Mouse (Mus musculus) thymus, adult 2 months (tissue): ENCODE data around the gene Dcun1d4. TPM values are rescaled to one million over a fixed set of nuclear protein-coding genes. Genes with fewer than 3 reads are reported as not detected.

ENCODE experiments used
- DNase-seq: peaks from one replicate; pipeline ENCODE4 v3.0.0; 2021
- H3K27ac ChIP-seq: fragments of 200-500 bp; 2 replicates; pipeline ENCODE4 v1.5.1; 2012; ENCODE audit warnings: low read length, control low read depth; ENCODE audit not compliant: control insufficient read depth, insufficient read depth
- H3K27me3 ChIP-seq: fragments of 200-500 bp; 2 replicates; pipeline ENCODE4 v1.6.1; 2012; ENCODE audit warnings: mild to moderate bottlenecking, low read length, moderate library complexity, mixed read lengths; ENCODE audit not compliant: control insufficient read depth, insufficient read depth
- H3K36me3 ChIP-seq: fragments of 200-500 bp; 2 replicates; pipeline ENCODE4 v1.6.1; 2012; ENCODE audit warnings: mild to moderate bottlenecking, low read length, moderate library complexity; ENCODE audit not compliant: control insufficient read depth, insufficient read depth
- H3K4me1 ChIP-seq: fragments of 200-500 bp; replicated peaks from 2 replicates; pipeline ENCODE4 v1.6.1; 2012; ENCODE audit warnings: low read length; ENCODE audit not compliant: control insufficient read depth, insufficient read depth
- H3K4me3 ChIP-seq: fragments of 200-500 bp; 2 replicates; pipeline ENCODE4 v1.5.1; 2012; ENCODE audit warnings: mild to moderate bottlenecking, low read length, control low read depth, moderate library complexity; ENCODE audit not compliant: control insufficient read depth, insufficient read depth
- CTCF ChIP-seq: fragments of 200-500 bp; IDR thresholded peaks from 2 replicates; pipeline ENCODE4 v1.5.1; 2012; ENCODE audit warnings: mild to moderate bottlenecking, control low read depth, low read length, moderate library complexity, borderline replicate concordance; ENCODE audit not compliant: control insufficient read depth, poor library complexity, insufficient read depth; ENCODE audit errors: extremely low read depth
- POLR2A ChIP-seq: fragments of 200-500 bp; IDR thresholded peaks from 2 replicates; pipeline ENCODE4 v1.6.1; 2012; ENCODE audit warnings: mild to moderate bottlenecking, low read length, control low read depth, moderate library complexity; ENCODE audit not compliant: control insufficient read depth, poor library complexity, insufficient read depth; ENCODE audit errors: extremely low read depth
- WGBS: fragments of 180-500 bp; shearing (Covaris S2); methylation state at CpG from one replicate; pipeline ENCODE4 v1.1.7; 2018; 5-methylcytosine and 5-hydroxymethylcytosine counted together
- polyA plus RNA-seq: library from polyadenylated mRNA; depleted of rRNA; stranded (reverse); fragments of >200 nt; gene quantifications from 2 replicates; pipeline ENCODE4 v1.2.3, GENCODE M21; 2012; rRNA removed

Gene Dcun1d4
- polyA plus RNA-seq, 1 experiment: 3.9 TPM

DNA sequence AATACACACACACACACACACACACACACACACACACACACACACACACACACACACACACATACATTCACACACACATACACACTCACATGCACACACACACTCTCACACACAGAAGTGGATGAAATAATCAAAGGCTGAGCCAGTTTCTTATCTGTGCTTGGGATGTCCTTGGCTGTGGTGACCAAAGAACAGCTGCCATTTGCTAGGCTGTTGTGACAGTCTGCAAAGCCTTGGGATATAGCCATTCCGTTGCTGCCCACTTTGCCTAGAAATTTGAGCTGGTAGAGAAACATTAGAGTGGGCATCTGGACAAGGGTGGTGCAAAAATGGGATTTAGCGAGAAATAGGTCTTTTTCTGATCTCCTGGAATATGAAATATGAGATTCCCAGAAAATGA, 119.2 kb downstream of the Dcun1d4 start:
- DNase-seq: no peak
- 93% methylated on average over 2 of the region's 2 CpGs for WGBS
- no peaks in the 10 kb centered on the region for H3K36me3 ChIP-seq
- TF ChIP-seq CTCF: no peak
- TF ChIP-seq POLR2A: no peak
- H3K27me3 ChIP-seq: no peaks in the 10 kb centered on the region
- H3K4me1 ChIP-seq: no peaks in the 10 kb centered on the region
- H3K27ac ChIP-seq: no peak overlapping the region
- H3K4me3 ChIP-seq: no peak overlapping the region

DNA sequence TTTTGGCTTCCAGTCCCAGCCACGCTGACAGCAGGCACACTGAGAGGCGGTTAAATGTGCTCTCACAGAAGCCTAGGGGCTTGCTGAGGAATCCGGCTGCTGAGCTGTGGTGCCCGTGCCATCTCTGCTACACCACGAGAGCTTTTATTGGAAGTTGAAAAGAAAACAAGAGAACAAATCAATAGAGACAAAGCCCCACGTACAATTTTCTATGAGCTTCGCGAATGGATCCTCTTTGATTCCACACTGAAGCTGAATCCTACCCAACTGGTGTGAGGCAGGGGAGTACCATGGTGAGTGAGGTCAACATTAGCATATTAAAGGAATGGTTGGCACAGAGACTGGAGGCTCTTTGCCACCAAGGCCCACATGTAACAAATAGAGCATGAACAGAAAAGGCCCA, 120.6 kb downstream of the Dcun1d4 start:
- H3K4me3 ChIP-seq: no peak overlapping the region
- no peak for TF ChIP-seq CTCF
- TF ChIP-seq POLR2A: no peak
- no peaks in the 10 kb centered on the region for H3K36me3 ChIP-seq
- WGBS: 94% methylated on average over 8 of the region's 8 CpGs
- no peak overlapping the region for H3K27ac ChIP-seq
- H3K4me1 ChIP-seq: no peaks in the 10 kb centered on the region
- no peaks in the 10 kb centered on the region for H3K27me3 ChIP-seq
- DNase-seq: no peak

DNA sequence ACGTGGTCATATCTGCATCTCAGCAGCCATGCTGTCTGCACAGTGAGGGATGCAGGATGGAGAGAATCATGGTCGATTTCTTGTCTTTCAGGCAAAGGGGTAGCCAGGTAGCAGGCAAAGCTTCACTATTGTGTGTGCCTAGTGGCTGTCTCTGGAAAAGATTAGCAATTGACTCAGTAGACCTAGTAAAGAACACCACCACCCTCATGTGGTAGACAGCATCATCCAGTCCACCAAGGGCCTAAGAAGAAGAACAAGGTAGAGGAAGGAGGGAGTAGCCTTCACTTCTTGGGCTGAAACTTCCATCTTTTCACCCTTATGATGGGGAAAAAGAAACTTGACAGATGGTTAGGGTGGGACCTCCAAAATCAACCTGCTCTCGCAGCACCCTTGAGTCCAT, 122.1 kb downstream of the Dcun1d4 start:
- Histone ChIP-seq H3K36me3 (no peaks in the 10 kb centered on the region), H3K4me3 (no peak overlapping the region), H3K27me3 (no peaks in the 10 kb centered on the region), H3K27ac (no peak overlapping the region), H3K4me1 (no peaks in the 10 kb centered on the region)
- TF ChIP-seq CTCF: no peak
- TF ChIP-seq POLR2A: no peak
- WGBS: 80% methylated on average over 3 of the region's 3 CpGs
- DNase-seq: no peak

DNA sequence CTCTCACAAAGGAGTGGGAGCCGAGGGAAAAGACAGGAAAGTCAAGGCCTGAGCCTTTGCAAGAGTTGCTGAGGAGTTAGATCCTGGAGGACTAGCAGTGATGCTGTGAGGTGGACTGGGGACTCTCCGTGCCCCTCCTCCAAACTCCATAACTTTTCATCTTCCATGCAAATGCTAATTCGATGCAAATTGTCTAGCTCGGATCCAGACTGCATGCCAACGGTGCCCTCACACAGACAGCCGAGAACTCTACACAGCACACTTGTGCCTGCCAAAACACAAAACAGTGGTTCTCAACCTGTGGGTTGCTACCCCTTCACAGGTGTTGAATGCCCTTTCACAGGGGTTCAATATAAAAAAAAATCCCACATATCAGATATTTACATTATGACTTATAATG, 123.7 kb downstream of the Dcun1d4 start:
- 97% methylated on average over 6 of the region's 6 CpGs for WGBS

DNA sequence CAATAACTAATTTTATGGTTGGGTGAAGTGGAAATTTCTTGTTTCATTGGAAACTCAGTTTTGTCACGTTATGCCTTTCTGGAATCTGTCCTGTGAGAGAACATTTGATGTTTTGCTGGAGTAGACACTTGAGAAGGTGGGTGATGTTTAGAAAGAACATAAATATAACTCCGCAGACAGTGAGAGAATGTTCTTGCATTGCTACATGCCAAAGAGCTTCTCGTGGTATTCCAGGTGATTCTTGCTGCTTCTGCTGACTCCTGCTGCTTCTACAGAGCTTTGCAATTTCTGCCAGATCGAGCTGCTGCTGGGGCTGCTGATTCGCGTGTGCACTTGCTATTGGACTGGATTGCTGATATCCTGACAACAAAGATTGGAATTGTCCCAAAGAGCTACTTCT, 124.2 kb downstream of the Dcun1d4 start:
- Histone ChIP-seq H3K4me3 (no peak overlapping the region), H3K27ac (no peak overlapping the region), H3K36me3 (no peaks in the 10 kb centered on the region), H3K27me3 (no peaks in the 10 kb centered on the region), H3K4me1 (no peaks in the 10 kb centered on the region)
- no peak for TF ChIP-seq CTCF
- TF ChIP-seq POLR2A: no peak
- 96% methylated on average over 6 of the region's 6 CpGs for WGBS
- DNase-seq: no peak

More for the DNA sequence above, 123.7 kb downstream of the Dcun1d4 start:
- no peaks in the 10 kb centered on the region for H3K27me3 ChIP-seq
- H3K4me3 ChIP-seq: no peak overlapping the region
- TF ChIP-seq CTCF: no peak
- no peak for TF ChIP-seq POLR2A
- H3K36me3 ChIP-seq: no peaks in the 10 kb centered on the region
- DNase-seq: no peak
- H3K27ac ChIP-seq: no peak overlapping the region
- no peaks in the 10 kb centered on the region for H3K4me1 ChIP-seq

Other genes starting within 250 kb of the Dcun1d4 start
- 107 and 147 TPM in 2 replicates for gene Fryl, start 224.4 kb upstream of the Dcun1d4 start, polyA plus RNA-seq
- 72.5 and 73.3 TPM in 2 replicates for gene Ociad1, start 188.2 kb upstream of the Dcun1d4 start, polyA plus RNA-seq
- gene Ociad2, start 140.0 kb upstream of the Dcun1d4 start, polyA plus RNA-seq: 2.6 and 3.1 TPM in 2 replicates
- 0.05 and 0.07 TPM in 2 replicates for gene Cwh43, start 74.9 kb upstream of the Dcun1d4 start, polyA plus RNA-seq
- 0.07 and 0.18 TPM in 2 replicates for gene Lrrc66, start 151.5 kb downstream of the Dcun1d4 start, polyA plus RNA-seq
- 7.6 and 8.9 TPM in 2 replicates for gene Sgcb, start 166.8 kb downstream of the Dcun1d4 start, polyA plus RNA-seq
- gene Spata18, start 170.4 kb downstream of the Dcun1d4 start, polyA plus RNA-seq: 0.19 and 0.42 TPM in 2 replicates